Mouse (Mus musculus): ENCODE measurements around the gene Gm3383.
"Not testable (repeated sequence)": the region's sequence is repeated elsewhere in the genome, so short reads cannot be mapped to it uniquely, and the experiment has no call there.

The Gm3383 gene

GRCm38 (mm10) chr14:5807882-5808281 lies at the start of gene Gm3383:
Gene Gm3383, minus strand, starts transcription at chr14:5807982.
- not testable (repeated sequence) for DNase-seq

GRCm38 (mm10) chr14:5855911-5856310 lies 48.1 kb upstream of the Gm3383 start:
- not testable (repeated sequence) for DNase-seq

DNA sequence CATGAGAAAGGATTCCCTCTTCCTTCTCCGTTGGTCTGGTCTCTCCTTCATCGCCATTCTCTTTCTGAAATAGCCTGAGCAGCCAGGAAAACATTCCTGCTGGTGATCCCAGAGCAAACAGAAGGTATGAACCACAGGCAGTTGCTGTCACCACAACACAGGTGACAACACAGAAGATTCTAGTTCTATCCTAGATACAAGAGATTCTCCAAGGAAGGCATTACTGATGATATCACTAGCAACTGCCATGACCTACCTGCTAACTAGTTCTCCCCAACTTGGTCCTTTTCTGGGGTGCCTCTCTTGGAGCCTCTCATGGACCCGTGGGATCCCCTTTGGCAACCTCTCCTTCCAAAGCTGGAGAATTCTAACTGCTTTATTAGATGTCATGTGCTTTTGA lies 22.4 kb upstream of the Gm3383 start, which contains the start of gene Gm3424:
Gm3424 (minus strand) TSS at position 101 of the 400 bp plus-strand sequence.
- not testable (repeated sequence) for DNase-seq

DNA sequence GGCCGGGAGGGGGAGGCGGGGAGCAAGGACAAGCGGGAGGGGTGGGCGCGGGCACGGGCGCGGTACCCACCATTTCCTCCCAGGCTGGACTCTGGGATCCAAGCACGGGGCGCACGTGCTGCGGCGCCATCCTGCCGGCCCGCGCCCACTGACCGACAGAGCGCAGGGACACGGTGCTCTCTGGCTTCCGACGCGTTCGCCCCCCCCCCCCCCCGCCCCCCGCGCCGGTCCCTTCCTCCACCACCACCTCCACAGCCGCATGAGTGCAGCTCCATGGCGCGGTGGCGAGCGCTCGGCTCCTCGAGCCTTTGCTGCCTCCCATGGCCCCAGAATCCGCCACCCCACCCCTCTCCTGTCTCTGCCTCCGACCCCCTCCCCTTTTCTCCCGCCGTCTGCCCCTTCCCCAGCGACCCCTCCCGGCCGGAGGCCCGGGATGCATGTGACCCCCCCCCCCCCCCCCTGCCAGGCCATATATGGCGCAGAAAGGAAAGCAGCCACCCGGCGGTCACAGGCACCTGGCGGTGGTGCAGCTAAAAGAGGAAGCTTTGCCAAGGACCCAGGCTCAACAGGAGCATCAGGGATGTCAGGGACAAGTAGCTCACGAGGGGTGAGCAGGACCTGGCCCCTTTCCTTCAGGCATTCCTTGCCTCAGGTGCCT lies 5.0 kb upstream of the Gm3383 start:
- DNase-seq: not testable (repeated sequence)

- DNase-seq: not testable (repeated sequence)
Observed at GRCm38 (mm10) chr14:5741477-5741876, 66.3 kb downstream of the Gm3383 start, which contains the start of gene Gm3373. Gene Gm3373, minus strand, starts transcription at chr14:5741577.

- DNase-seq: not testable (repeated sequence)
Observed at GRCm38 (mm10) chr14:5687357-5687756, 120.4 kb downstream of the Gm3383 start, which contains the start of gene Gm9603. Gene Gm9603, minus strand, starts transcription at chr14:5687457.

DNA sequence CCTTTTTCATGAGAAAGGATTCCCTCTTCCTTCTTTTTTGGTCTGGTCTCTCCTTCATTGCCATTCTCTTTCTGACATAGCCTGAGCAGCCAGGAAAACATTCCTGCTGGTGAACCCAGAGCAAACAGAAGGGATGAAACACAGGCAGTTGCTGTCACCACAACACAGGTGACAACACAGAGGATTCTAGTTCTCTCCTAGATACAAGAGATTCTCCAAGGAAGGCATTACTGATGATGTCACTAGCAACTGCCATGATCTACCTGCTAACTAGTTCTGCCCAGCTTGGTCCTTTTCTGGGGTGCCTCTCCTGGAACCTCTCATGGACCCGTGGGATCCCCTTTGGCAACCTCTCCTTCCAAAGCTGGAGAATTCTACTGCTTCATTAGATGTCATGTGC lies 174.9 kb downstream of the Gm3383 start, which contains the start of gene Gm8265:
Gm8265 (minus strand) TSS at position 101 of the 400 bp plus-strand sequence.
- not testable (repeated sequence) for DNase-seq

Data from kidney, adult 9 months (tissue).